Mouse (Mus musculus): ENCODE measurements around the gene Gopc.

Gopc gene

DNA sequence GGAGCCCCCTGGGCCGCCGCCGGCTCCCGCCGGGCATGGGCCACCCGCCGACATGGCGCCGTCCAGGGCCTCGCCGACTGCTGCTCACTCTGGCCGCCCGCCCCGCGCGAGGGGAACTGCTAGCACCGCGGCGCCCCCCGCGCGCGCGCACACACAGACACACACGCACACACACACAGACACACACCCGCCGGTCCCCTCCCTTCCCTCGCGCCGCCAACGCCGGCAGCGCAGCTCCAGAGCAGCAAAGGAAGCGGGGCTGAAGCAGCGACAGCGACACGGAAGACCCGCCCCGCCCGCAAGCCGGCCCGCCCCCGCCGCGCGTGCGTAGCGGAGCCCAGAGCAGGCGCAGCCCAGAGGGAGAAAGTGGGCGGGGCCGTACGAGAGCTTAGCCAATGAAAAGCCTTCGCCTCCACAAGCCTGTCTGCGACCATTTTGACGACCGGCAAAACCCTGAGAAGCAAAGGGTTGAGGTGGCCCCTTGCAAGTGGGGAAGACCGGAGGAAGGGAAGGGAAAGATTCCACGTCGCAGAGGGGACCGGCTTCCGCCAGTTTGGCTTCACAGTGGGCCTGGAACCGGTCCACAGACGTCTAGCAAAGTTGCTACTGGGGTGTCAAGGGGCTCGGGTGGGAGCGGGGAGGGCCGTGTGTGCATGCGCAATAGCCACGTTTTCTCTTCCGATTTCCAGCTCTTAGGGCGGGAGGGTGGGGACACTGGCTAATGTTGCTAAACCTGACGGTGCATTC is at the start of gene Gopc:
TSS of gene Gopc (minus strand) at position 280 of the 747 bp plus-strand sequence.
- DNase-seq = peak; percentile 98 to 99

DNA sequence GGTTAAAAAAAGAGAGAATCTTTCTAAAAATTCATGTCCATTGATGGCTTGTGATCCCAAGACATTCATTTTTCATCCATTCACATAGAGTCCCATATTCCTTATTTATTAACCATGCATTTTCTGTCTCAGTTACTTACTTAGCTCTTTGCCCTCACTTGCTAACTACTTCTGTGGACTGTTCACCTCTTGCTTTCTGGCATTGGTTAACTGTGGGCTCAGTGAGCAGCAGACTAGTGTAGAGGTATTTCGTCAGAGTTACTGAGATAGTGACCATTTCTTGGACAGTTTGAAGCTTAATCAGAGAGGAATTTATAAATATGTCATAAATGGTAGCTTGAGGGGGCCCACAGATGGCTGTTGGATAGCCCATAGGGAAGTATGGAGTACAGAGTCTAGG is 49.0 kb upstream of the Gopc start:
- DNase-seq = no peak

DNA sequence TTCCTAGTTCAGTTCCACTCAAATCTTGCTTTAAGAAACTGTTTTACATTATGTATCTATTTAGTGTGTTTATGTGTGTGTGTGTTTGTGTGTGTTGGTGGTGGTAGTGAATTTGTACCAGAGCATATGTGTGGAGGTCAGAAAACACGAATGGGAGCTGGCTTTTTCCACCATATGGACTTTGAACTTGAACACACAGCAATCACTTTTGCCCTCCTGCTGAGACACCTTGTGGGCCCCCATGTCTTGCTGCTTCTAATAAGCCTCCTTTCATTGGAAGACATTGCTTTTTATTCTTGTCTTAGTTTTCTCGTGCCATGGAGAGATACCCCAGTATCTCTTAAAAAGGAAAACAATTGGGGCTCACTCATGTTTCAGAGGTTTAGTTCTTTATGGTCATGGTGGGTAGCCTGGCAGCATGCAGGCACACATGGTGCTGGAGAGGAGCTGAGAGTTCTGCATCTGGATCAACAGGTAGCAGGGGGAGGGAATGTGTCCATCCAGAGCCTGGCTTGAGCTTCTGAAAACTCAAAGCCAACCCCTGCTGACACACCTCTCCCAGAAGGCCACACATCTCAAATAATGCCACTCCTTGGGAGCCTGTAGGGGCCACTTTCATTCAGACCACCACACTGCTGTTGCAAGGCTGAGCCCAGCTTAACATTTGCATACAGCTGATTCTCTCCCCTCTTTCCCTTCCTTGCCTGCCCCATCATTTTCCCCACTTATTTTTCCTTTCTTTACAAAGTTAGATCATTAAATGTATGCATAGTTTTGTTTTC is 45.9 kb upstream of the Gopc start:
- DNase-seq = no peak

DNA sequence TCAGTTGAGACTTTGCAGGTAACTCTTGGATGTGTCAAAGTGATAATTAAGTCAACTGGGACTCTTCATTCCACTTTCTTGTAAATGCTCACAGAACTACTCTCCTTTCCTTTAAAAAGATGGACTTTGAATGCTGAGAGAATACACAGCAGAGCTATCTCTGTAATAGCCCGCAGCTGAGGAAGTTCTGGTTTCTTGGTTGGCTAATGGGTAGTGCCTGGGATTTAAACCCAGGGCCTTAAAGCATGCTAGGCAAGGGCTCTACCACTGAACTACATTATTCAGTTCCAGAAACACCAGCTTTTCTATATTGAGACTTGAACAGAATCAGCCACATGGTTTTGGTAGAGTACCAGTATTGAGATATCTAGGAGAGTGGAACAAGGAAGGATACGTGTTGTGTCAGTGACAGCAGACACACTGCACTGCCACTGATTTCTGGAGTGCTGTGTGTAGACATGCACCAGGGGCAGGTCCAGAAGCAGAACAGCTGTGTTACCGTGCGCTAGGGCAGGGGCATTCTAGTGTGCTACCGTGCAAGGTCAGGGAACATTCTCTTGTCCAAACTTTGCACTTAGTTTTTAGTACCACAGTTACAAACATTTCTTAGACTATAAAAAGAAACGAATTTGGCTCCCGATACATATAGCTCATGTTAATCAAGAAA is 44.5 kb upstream of the Gopc start:
- DNase-seq = no peak

DNA sequence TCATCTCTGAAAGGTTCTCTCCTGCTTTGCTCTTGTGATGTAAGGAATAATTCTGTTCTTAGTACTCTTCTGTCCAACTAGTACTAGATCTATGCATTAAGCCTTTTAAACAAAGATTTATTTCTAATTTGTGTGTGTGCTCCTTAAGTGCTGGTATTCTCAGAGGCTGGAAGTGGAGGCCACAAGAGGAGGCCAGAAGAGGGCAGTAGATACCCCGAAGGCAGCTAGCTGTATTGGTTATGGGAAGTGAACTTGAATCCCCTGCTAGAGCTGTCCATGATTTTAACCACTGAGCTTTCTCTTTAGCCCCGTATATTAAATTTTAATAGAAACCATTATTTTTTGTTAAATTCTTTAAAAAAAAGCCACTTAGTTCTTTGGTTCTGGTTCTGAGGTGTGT is 41.2 kb upstream of the Gopc start:
- DNase-seq = no peak

DNA sequence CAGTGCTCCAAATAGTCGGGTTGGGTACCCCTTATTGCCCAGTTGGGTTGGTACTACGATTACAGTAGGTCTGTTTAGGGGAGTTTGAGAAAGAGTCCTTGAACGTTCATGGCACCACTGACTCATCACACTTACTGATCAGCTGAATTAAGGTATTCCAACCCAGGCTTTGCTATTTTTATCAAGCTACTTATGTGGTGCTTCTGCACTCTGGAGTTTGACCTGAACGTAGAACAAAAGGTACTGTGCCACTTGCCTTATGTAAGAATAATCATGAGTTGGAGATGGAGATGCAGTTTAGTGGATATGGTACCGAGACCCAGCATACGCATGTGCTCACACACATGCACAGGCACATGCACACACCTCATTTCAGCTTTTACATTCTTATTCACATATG is 39.8 kb upstream of the Gopc start:
- no peak for DNase-seq

DNA sequence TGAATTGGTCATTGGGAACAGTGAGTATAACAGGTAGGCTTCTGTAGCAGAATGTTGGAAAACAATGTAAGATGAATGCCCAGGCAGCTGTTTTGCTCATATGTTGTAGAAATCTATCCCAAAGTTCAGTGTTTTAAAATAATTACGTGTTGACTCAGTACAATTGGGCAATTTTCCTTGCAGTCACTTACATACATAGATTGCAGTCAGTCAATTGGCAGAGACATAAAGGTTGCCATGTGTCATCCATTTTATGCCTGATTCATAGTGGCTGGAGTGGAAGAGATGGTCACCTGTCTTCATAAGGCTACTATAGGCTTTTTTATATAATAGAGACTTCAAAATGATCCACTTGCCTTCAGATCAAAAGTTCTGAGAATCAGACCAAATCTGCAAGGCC is 38.6 kb upstream of the Gopc start:
- no peak for DNase-seq

DNA sequence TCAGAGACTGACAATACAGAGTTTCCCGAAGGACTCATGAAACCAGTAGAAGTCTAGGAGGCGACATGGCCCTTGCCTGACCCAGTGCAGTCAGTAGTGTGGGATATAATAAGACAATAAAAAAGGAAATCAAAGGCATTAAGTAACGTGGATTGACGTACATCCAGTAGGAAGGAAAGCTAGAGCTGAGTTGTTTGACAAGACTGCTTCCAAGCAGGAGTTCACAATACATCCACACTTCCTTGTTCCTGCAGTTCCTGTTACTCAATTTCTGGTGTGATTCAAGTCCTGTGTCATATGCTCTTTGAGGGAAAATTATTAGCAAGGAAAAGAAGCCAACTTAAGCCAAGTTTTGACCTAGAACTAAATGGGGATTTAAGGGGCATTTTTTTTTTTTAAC is 37.5 kb upstream of the Gopc start:
- DNase-seq = no peak

DNA sequence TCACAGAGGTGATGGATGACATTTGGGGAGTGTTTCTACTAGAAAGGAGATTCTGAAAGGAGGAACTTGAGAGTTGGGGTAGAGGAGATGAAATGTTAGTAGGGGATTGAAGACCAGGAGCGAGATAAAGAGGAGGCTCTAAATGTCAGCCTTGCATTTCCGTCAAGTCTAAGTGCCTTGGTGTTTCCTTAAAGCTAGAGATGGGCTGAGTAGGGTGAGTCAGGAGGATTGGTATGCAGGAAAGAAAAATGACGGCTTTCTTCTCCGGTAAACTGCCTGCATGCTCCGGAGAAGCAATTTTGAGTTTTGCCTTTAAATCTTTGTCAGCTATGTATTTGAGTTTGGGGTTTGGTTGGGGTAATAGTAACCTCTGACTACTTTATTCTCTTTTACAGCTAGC is 37.0 kb upstream of the Gopc start:
- no peak for DNase-seq

DNA sequence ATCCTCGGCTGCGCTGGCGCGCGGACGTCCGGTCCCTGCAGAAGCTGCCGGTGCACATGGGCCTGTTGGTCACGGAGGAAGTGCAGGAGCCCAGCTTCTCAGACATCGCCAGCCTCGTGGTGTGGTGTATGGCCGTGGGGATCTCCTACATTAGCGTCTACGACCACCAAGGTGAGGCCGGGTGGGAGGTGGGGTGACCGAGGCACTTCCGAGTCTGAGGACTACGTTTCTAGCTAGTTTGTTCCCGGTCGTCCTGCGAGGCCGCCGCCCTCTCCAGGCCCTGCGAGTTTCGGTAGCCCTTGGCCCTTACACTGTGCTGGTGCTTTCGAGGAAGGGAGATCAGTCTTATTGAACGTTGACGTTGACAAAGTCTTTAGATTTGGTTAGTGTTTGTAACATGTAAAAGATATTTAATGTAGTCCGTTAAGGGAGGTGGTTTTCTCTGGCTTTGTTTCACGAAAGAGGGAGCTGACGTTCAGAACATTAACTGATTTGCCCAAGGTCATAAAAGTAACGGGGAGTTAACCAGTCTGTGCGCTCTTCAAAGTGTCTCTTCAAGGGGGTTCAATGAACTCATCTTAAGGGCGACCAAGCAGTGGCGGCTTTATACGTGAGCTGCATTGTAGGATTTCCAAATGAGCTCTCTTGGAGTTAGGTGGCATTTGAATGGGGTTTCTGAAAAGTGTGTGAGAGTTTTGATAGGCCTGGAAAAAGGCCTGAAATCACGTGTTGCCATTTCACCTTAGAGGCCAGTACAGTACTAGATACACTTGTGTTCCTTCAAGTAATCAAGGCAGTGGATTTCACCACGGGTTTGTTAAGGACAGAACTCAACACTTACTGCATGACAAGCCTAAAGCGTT is 36.3 kb upstream of the Gopc start:
- DNase-seq = no peak

DNA sequence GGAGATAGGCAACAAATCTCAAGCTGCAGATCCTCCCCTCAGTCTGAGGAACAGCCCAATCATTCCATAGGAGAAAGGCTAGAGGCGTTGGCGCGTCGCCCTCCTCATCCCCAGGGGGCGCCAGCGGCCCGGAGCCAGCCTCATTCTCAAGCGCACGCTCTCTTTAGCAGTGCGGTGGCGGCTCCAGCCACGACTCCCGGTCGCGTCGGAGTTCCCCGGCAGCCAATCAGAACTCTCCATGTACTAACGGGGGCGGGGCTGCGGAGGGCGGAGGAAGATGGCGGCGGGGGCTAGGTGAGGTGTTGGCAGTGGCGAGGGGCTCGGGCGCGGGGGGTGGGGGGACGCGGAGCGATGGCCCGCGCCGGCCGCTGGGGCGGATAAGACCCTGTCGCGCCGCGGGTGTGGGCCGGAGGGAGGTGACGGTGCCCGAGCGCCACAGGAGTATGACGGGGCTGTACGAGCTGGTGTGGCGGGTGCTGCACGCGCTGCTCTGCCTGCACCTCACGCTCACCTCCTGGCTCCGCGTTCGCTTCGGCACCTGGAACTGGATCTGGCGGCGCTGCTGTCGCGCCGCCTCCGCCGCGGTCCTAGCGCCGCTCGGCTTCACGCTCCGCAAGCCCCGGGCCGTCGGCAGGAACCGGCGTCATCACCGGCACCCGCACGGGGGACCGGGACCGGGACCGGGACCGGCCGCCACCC is 35.5 kb upstream of the Gopc start, which contains the start of gene Nus1:
TSS of gene Nus1 (plus strand) at position 249 of the 699 bp plus-strand sequence.
- peak; percentile 95 to 97 for DNase-seq

DNA sequence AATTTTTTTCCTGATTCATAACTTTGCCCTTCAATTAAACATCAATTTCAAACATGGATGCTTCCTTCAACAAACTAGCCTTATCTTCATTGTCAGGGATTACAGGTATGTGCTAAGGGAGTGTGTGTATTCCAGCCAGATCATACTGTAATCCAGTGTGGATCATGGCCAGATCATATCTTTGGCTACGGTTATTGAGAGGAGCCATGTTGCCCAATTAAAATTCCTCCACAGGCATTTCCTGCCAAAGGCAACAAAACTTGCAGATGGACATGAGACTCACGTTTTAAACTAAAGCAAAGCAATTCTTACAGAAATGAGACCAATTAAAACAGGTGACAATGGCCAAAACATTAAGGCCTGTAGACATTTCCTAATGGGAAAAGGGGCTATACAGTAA is 34.5 kb upstream of the Gopc start:
- no peak for DNase-seq

DNA sequence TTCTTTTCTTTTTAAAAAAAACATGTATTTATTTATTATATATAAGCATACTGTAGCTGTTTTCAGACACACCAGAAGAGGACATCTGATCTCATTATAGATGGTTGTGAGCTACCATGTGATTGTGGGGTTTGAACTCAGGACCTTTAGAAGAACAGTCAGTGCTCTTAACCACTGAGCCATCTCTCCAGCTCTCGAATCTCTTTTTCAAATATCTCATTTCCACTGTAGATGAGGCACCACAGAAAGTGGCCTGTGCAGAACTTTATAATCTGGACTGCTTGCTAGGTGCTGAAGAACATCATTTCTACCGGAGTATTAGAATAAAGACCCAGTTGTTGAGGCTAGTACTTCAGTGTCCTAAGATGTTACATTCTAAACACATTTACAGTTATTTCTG is 33.1 kb upstream of the Gopc start:
- DNase-seq = no peak

DNA sequence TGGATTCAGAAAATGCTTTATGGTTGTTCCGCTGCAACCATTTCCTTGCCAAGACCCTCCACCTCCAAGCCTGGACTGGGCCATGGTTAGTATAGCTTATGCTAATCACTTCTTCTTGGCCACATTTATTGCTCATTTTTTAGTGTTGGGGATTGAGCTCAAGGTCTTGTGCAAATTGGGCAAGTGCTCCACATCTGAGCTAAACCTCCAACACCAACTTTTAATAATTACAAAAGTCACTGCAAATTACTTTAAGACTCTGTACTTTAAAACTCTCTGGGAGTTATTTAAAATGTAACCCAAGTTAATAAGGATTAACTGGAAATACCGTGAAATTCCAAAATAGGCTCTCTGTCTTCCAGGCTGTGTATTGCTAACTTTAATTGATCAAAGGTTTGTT is 25.6 kb upstream of the Gopc start:
- no peak for DNase-seq

DNA sequence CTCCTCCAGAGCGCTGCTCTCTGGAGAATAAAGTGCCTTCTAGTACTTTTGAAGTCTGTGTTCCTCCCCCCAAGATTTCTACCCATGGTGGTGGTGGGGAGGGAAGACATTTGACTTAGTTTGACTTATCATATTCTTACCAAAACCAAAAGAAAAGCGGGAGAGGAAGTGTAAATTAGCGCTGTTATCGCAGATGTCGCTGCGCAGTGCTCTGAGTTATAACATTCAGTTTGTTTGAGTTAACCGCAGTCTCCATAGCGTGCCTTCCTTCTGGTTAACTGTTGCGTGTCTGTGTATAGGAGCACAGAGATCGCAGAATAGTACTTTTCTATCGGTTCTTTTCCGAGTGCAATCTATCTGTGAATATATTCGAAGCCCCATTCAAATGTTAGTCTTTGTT is 23.2 kb upstream of the Gopc start:
- no peak for DNase-seq

DNA sequence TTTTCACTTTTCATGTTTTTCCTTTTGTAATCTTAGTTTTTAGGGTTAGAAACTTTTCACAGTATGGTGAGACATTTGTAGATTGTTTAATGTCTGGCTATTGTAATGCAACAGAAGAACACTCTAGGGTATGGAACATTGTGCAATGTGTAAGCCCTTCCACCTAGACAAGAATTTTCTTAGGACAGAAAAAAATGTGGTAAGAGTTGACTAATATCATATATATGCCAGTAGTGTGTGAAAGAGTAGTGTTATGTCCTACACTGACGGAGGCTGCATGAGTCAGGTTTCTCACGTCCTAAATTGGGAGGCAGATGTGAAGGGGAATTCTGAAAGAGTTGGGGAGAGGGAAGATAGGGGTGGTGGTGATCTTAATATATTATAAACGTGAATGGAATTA is 17.8 kb upstream of the Gopc start:
- no peak for DNase-seq

DNA sequence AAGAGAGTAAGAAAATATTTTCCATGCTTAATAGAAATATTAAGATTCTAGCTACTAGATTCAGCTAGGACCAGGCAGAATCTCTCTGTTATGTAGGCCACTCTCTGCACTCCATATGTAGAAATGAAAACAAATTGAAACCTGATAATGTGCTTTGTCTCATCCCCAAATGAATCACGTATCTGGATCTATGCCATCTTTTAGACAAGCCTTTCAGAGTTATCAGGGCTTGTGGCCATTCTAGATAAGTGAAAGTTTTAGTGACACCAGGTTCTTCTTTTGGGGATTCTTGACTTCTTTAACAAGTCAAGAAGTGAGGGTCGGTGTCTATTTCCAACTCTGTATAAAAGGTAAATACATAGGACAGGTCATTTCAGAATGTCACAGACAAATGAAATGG is 16.8 kb upstream of the Gopc start:
- DNase-seq = no peak

DNA sequence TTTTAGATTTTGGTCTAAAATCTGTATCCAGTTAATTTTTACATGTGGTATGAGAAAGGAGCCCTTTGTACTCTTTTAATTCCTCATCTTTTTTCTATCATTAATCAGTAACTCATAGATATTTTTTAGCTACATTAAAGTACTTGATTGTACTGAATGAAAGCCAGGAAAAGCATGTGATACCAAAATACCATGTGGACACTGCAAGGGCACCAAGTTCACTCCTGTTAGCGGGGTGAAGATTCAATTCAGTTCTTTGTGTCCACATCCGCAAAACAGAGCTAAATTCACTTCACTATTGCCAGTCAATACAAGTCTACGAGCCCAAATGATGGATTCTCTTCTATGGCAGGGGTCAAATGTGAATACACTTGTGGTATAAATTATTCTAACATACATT is 14.7 kb upstream of the Gopc start:
- DNase-seq = no peak

DNA sequence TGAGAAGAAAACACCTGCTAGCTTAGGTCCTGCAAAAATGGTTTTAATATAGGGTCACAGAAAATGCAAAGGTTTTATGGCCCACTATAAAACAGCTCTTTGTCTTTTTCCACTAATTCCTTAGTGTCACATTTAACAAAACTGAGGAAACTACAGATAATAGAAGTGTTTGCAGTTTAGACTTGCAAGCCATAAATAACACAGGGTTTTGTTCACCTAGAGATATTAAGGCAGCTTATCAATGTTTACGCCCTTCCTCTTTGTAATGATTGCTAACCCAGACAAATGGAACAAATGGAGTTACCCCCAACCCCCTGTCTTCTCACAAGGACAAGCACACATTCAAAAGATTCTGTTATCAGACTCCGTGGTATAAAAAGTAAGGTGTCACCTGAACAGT is 9.3 kb upstream of the Gopc start:
- DNase-seq = no peak

DNA sequence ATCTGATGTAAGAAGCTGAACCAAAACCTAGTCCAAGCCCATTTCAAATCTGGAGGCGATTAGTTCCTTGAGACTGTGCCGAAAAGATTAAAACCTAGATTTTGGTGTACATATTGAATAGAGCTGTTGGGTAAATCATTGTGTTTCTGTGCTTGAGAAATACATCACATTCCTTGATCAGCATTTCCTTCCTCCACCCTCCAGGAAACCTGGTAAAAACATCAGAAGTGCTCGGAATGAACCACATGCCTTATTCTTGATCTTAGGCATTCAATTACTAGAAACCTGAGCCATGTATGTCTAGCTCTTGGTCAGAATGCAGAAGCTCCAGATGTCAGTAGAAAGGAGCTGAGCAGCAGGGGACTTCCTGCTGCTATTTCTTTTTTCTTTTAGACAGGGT is 7.5 kb upstream of the Gopc start:
- no peak for DNase-seq

DNA sequence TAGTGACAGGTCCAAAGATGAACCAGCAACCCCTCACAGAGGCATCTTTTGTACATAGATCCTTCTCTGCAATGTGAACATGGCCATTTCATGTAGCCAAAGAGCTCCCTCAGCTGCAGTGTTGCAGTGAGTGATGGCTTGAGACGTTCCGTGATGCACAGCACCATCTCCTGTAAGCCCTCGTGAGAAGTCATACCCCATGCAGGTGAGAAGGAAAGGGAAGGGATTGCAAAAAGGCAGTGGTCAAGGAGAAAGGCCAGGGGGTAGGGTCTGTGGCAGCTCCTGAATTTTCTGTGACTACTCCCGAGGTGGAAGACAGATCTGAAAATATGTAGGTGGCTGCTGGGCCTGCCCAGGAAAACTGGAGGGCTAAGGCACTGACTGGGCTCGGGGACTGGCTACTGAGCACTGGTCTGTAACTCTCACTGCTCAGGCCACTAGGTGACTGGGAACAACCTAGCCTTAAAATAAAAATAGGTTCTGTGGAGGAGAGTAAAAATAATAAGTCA is 7.1 kb upstream of the Gopc start, which contains the start of gene Nepn:
TSS of gene Nepn (plus strand) at position 51 of the 509 bp plus-strand sequence.
- DNase-seq = no peak

DNA sequence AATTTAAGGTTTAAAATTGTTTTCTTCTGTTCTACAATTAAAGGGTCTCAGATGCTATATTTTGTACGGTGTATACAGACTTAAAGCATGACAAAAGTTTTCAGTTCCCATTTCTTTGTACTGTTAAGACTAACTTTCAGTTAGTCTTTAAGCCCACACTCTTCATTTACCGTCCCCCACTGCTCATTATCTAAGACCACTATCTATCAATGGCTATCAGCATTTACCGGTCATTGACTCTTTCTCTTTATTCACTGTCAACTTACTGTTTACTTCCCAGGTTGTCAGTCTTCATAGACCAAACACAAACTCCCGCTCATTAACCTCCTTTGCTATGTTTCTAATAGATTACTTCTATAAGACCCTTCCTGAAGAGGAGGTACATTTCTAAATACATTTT is 5.3 kb upstream of the Gopc start:
- DNase-seq = no peak
